Mouse (Mus musculus): ENCODE data around the gene Spata22.

DNA sequence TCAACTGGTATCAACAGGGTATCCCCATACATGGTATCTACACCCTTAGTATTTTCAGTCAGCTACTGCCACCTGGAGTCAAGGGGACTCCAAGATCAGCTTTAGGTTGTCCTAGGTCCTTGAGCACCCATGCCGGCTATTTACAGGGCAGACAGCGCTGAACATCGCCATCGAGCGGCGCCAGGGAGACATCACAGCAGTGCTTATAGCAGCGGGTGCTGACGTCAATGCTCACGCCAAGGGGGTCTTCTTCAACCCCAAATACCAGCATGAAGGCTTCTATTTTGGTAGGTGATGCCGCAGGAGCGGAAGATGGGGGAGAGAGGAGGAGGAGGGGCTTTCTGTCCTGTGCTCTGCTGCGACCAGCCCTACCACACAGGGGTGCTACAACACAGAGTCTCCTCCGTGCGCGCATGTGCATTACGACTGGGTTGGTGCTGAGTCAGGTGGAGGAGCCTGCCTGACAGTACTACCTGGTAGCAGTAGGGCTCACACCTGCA lies 48.0 kb upstream of the Spata22 start:
- TF ChIP-seq EP300 (IDR thresholded peaks at IDR 0.05) (no peak), CTCF (IDR thresholded peaks at IDR 0.05) (peak; percentile 63)
